Mouse (Mus musculus) heart, embryonic 14.5 days (tissue): Measurements from ENCODE around the gene Dnah12. TPM values are rescaled to one million over a fixed set of nuclear protein-coding genes. Genes with fewer than 3 reads are reported as not detected.

Experiments used
- ATAC-seq: fragments of 200-750 bp; cut with Nextera tagmentation; 2 replicates; pipeline ENCODE4 v1.8.0; 2017; ENCODE audit warnings: low read depth, moderate TSS enrichment; ENCODE audit not compliant: insufficient number of reproducible peaks, insufficient read depth, low FRiP score
- H3K27ac ChIP-seq, 2 experiments: fragments of 200-500 bp in 1 of 2; fragments of 300-500 bp in 1 of 2; sonication (generic) in 1 of 2; replicated peaks in 1 of 2; 2 replicates each; pipeline ENCODE4 v1.5.1; 2012 to 2014; ENCODE audit warnings: low read depth in 2 of 2, low read length in 2 of 2, control low read depth in 1 of 2, mild to moderate bottlenecking in 1 of 2, mixed read lengths in 1 of 2; ENCODE audit not compliant: control insufficient read depth in 1 of 2, insufficient read depth in 1 of 2
- H3K27me3 ChIP-seq: fragments of 300-500 bp; sonication (generic); 2 replicates; pipeline ENCODE4 v1.6.1; 2014; ENCODE audit warnings: mild to moderate bottlenecking, low read length, control low read depth; ENCODE audit not compliant: control insufficient read depth, insufficient read depth
- H3K36me3 ChIP-seq: fragments of 300-500 bp; sonication (generic); 2 replicates; pipeline ENCODE4 v1.6.1; 2014; ENCODE audit warnings: mild to moderate bottlenecking, control low read depth, low read length, mixed read lengths; ENCODE audit not compliant: control insufficient read depth, insufficient read depth
- H3K4me1 ChIP-seq, 2 experiments: fragments of 200-500 bp in 1 of 2; fragments of 300-500 bp in 1 of 2; sonication (generic) in 1 of 2; 2 replicates each; pipeline ENCODE4 v1.6.1; 2012 to 2014; ENCODE audit warnings: low read length in 2 of 2, control low read depth in 1 of 2, mixed read lengths in 1 of 2; ENCODE audit not compliant: control insufficient read depth in 2 of 2, insufficient read depth in 2 of 2
- H3K4me2 ChIP-seq: fragments of 300-500 bp; sonication (generic); 2 replicates; pipeline ENCODE4 v1.6.1; 2014; ENCODE audit warnings: mild to moderate bottlenecking, low read length
- H3K4me3 ChIP-seq, 2 experiments: fragments of 200-500 bp in 1 of 2; fragments of 300-500 bp in 1 of 2; sonication (generic) in 1 of 2; 2 replicates each; pipeline ENCODE4 v1.5.1; 2012 to 2014; ENCODE audit warnings: low read length in 2 of 2, mild to moderate bottlenecking in 2 of 2, control low read depth in 1 of 2, low read depth in 1 of 2, moderate library complexity in 1 of 2; ENCODE audit not compliant: control insufficient read depth in 1 of 2, insufficient read depth in 1 of 2
- H3K9ac ChIP-seq: fragments of 300-500 bp; sonication (generic); 2 replicates; pipeline ENCODE4 v1.6.1; 2014; ENCODE audit warnings: mild to moderate bottlenecking, low read length
- H3K9me3 ChIP-seq: fragments of 300-500 bp; sonication (generic); 2 replicates; pipeline ENCODE4 v1.6.1; 2016; ENCODE audit warnings: low read length, control low read depth; ENCODE audit not compliant: control insufficient read depth
- WGBS: fragments of 180-500 bp; shearing (Covaris S2); extraction: QIAGEN DNeasy Blood & Tissue Kit; methylation state at CpG from one replicate; pipeline ENCODE4 v1.1.7; 2014; 5-methylcytosine and 5-hydroxymethylcytosine counted together
- polyA plus RNA-seq: library from polyadenylated mRNA; unstranded; fragments of >200 nt; fragmentation: Nextera tagmentation; extraction: Ambion mirVana; gene quantifications from 2 replicates; pipeline ENCODE4 v1.2.1, GENCODE M21; 2014

The Dnah12 gene
- polyA plus RNA-seq, 1 experiment from 2014 or later: 0.03 TPM

DNA sequence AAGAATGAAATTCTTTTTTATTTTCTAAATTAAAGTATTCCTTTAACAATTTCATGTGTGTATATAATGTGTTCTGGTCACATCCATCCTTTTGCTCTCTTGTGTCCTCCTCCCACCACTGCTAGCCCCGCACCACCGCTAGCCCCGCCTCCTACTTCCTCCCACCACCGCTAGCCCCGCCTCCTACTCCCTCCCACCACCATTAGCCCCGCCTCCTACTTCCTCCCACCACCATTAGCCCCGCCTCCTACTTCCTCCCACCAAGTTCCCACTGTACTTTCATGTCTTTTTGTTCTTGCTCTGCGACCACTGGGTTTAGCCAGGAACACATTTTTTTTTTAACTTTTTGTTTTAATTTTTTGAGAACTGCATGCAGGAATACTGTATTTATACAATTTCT, 160.0 kb downstream of the Dnah12 start:
- Histone ChIP-seq H3K9ac (no peak overlapping the region), H3K27ac (no peak overlapping the region), H3K27me3 (no peaks in the 10 kb centered on the region), H3K36me3 (no peaks in the 10 kb centered on the region), H3K4me3 (no peak overlapping the region), H3K9me3 (no peaks in the 10 kb centered on the region), H3K4me2 (no peak overlapping the region), H3K4me1 (no peaks in the 10 kb centered on the region)
- no peak for ATAC-seq
- 72% methylated on average over 8 of the region's 8 CpGs for WGBS

DNA sequence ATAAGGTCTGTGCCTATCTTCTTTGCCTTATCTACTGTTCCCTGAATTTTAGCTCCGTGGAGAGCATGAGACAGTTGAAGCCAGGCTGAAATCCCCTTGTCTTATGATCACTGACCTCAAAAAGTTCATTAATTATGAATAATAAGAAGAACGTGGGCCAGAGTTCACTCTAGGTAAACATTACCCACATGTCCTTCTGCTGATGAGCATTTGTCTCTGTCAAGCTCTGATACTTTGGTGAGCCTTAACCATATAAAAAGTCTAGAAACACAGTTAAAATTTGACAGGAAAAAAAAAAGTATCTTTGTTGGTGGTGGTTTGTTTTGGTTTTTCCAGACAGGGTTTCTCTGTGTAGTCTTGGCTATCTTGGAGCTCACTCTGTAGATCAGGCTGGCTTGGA, 161.0 kb downstream of the Dnah12 start:
- WGBS: 66% methylated on average over 2 of the region's 2 CpGs
- no peak overlapping the region for H3K27ac ChIP-seq
- no peaks in the 10 kb centered on the region for H3K36me3 ChIP-seq
- H3K9me3 ChIP-seq: no peaks in the 10 kb centered on the region
- H3K4me3 ChIP-seq: no peak overlapping the region
- H3K27me3 ChIP-seq: no peaks in the 10 kb centered on the region
- H3K9ac ChIP-seq: no peak overlapping the region
- no peak overlapping the region for H3K4me2 ChIP-seq
- H3K4me1 ChIP-seq: no peaks in the 10 kb centered on the region
- no peak for ATAC-seq

DNA sequence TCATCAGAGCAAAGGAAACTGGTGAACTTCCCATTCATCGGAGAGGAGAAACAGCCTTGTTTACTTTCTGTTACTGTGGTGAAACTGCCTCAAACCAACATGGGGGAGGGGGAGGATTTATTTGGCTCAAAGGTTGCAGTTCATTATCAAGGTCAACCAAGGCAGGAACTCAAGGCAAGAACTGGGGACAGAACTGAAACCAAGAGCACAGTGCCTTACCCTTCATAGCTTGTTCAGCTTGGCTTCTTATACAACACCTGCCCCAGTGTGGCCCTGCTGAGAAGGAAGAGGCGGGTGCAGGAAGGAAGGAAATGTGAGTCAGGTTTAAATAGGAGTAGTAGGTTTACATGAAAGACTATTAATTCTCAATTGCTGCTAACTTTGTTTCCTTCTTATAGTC, 165.3 kb downstream of the Dnah12 start:
- Histone ChIP-seq H3K4me3 (no peak overlapping the region), H3K36me3 (no peaks in the 10 kb centered on the region), H3K9me3 (no peaks in the 10 kb centered on the region), H3K27me3 (no peaks in the 10 kb centered on the region), H3K27ac (no peak overlapping the region), H3K4me1 (no peaks in the 10 kb centered on the region), H3K4me2 (no peak overlapping the region), H3K9ac (no peak overlapping the region)
- WGBS: 59% methylated on average over 2 of the region's 2 CpGs
- no peak for ATAC-seq

DNA sequence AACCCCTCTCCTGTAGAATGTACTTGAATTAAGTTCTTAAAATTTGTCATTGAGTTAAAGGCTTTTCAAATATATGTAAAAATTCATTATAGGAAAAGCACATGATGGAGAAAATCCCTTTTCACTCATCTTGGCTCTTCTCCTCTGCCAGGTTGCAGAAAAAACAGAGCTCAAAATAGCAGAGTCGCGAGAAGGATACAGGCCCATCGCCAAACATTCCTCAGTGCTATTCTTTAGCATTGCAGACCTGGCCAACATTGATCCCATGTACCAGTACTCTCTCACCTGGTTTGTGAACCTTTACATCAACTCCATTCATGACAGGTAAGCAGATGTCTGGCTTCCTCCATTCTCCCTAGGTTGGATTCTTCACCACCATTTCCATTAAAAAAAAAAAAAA, 165.9 kb downstream of the Dnah12 start:
- Histone ChIP-seq H3K4me2 (no peak overlapping the region), H3K4me3 (no peak overlapping the region), H3K9ac (no peak overlapping the region), H3K27ac (no peak overlapping the region), H3K27me3 (no peaks in the 10 kb centered on the region), H3K4me1 (no peaks in the 10 kb centered on the region), H3K9me3 (no peaks in the 10 kb centered on the region), H3K36me3 (no peaks in the 10 kb centered on the region)
- WGBS: 77% methylated on average over 3 of the region's 3 CpGs
- no peak for ATAC-seq

DNA sequence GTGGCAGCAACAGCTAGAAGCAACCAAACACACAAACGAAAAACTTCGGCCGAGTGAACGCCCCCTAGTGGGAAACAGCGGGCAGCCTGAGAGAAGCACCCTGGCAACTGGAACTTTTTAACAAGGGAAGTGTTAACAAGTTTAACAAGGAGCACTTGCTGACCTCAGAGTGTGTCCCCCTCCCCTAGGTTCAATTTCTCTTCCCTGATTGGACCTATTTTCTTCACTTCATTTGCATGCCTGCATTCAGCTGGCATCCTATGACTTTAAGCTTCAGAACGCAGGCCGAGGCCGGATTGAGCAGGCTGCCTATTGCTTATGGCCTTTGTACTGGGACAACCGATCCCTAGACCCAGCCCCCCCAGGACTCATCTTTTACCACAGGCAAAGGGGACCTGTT, 174.3 kb downstream of the Dnah12 start:
- no peak for ATAC-seq
- WGBS: 62% methylated on average over 9 of the region's 9 CpGs

DNA sequence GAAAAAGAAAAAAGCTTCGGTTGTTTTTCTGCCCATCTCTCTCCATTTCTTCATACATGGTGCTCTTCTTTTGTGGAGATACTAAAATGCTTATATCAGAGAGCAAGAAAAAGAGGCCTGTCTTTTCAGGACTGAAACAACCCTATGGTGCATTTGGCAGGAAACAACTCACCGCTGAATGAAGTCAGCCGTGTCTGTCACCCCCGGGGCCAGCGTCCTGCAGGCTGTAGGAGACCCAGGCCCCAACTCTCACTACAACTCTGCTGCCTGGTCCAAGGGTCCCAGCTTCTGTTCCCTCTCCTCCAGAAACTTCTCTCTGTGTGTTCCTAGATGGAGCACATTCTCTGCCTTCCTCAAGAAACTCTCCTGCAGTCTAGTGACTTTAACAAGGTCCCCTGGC, 175.2 kb downstream of the Dnah12 start:
- Histone ChIP-seq H3K4me3 (no peak overlapping the region), H3K4me1 (no peaks in the 10 kb centered on the region), H3K9ac (no peak overlapping the region), H3K36me3 (no peaks in the 10 kb centered on the region), H3K4me2 (no peak overlapping the region), H3K27me3 (no peaks in the 10 kb centered on the region), H3K27ac (no peak overlapping the region), H3K9me3 (no peaks in the 10 kb centered on the region)
- no peak for ATAC-seq
- 68% methylated on average over 5 of the region's 5 CpGs for WGBS

More for the DNA sequence above, 174.3 kb downstream of the Dnah12 start:
- no peak overlapping the region for H3K9ac ChIP-seq
- no peaks in the 10 kb centered on the region for H3K36me3 ChIP-seq
- H3K9me3 ChIP-seq: no peaks in the 10 kb centered on the region
- H3K4me1 ChIP-seq: no peaks in the 10 kb centered on the region
- no peak overlapping the region for H3K4me2 ChIP-seq
- H3K27me3 ChIP-seq: no peaks in the 10 kb centered on the region
- H3K27ac ChIP-seq: no peak overlapping the region
- H3K4me3 ChIP-seq: no peak overlapping the region

DNA sequence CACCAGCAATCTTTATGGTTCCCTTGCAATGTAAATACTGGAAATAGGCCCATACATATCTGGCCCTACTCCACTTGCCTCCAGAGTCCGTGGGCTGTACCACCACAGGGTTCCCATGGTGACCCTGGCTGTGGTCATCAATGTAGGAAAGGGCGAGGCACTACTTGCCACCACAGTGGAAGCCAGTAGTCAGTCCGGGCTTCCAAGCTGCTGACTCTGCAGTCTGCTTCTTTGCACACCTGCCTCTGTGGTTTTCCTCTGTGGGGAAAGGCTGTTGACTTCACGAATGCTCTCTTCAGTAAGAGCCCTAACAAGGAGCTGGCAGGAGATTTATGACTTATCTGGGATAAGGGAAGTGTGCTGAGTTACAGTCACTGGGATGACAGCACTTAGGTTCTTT, 185.7 kb downstream of the Dnah12 start:
- Histone ChIP-seq H3K27me3 (no peaks in the 10 kb centered on the region), H3K4me2 (no peak overlapping the region), H3K27ac (no peak overlapping the region), H3K36me3 (no peaks in the 10 kb centered on the region), H3K4me1 (no peaks in the 10 kb centered on the region), H3K9ac (no peak overlapping the region), H3K4me3 (no peak overlapping the region), H3K9me3 (no peaks in the 10 kb centered on the region)
- no peak for ATAC-seq
- 65% methylated on average over 4 of the region's 4 CpGs for WGBS

DNA sequence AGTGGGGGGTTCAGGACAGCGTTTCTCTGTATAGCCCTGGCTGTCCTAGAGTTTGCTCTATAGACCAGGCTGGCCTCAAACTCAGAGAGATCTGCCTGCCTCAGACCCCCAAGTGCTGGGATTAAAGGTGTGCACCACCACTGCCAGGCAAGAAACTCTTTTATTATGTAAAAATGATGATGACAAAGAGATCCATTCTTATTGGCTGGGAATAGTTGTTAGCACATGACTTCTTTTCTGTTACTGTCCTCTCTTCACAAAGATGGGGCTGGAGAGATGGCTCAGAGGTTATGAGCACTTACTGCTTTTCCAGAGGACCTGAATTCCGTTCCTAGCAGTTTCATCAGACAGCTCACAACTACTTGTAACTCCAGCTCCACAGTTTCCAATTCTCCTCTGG, 186.9 kb downstream of the Dnah12 start:
- Histone ChIP-seq H3K27ac (no peak overlapping the region), H3K36me3 (no peaks in the 10 kb centered on the region), H3K27me3 (no peaks in the 10 kb centered on the region), H3K4me1 (no peaks in the 10 kb centered on the region), H3K4me2 (no peak overlapping the region), H3K9me3 (no peaks in the 10 kb centered on the region), H3K4me3 (no peak overlapping the region), H3K9ac (no peak overlapping the region)
- 65% methylated on average over 2 of the region's 2 CpGs for WGBS
- no peak for ATAC-seq
